9 mouse cellular contexts compared by ENCODE assay signal in genomic region chr7:82173540-82173939, GRCm38 (mm10). TPM values are rescaled to one million over a fixed set of nuclear protein-coding genes. Genes with fewer than 3 reads are reported as not detected.
DNase-seq lines count a peak whose midpoint lies in the region; ATAC-seq and TF ChIP-seq lines count a peak whose summit lies in the region.
"Had no signal": no experiment of that assay in that cellular context is flagged by ENCODE, and none has a peak within 500 bp of the region (broad histone marks: within the 10 kb centered on the region; RNA-seq: fewer than 3 reads in every experiment).

TSS of gene Sh3gl3 (plus strand) at chr7:82173840.

- no peak for TF ChIP-seq CTCF in E14TG2a.4 (conservative IDR thresholded peaks at IDR 0.05; ENCODE audit: low read length)

- H3K4me1 ChIP-seq in heart, embryonic 11.5 days (ENCODE audit: control insufficient read depth, insufficient read depth, low read length) = 0 out of 2 replicates have a peak, but pooled peaks cover 2% of the 10 kb centered on the region
- peaks cover 15% of the 10 kb centered on the region for H3K4me1 ChIP-seq in E14TG2a.4 (replicated peaks; ENCODE audit: low read depth, low read length)
- peaks cover 14% of the 10 kb centered on the region for H3K4me1 ChIP-seq in hindbrain, embryonic 10.5 days (replicated peaks)
- peaks cover 16% of the 10 kb centered on the region; the same call in 1 of the 2 replicates for H3K4me1 ChIP-seq in limb, embryonic 15.5 days

- no peak within 1 kb of the TSS for H3K27ac ChIP-seq in heart, embryonic 11.5 days (ENCODE audit: low read depth, low read length)
- H3K27ac ChIP-seq in hindbrain, embryonic 10.5 days = peak within 1 kb of the TSS; percentile 81
- no peak within 1 kb of the TSS for H3K27ac ChIP-seq in limb, embryonic 15.5 days

- peak within 1 kb of the TSS; percentile 96 for H3K4me2 ChIP-seq in heart, embryonic 11.5 days
- H3K4me2 ChIP-seq in limb, embryonic 15.5 days = peak within 1 kb of the TSS; percentile 95

- peak within 1 kb of the TSS; percentile 79 for H3K4me3 ChIP-seq in heart, embryonic 11.5 days (ENCODE audit: low read depth, low read length)
- H3K4me3 ChIP-seq in E14TG2a.4 (replicated peaks; ENCODE audit: low read length) = peak within 1 kb of the TSS; percentile 91
- H3K4me3 ChIP-seq in hindbrain, embryonic 10.5 days = peak within 1 kb of the TSS; percentile 81
- peak within 1 kb of the TSS; percentile 76 for H3K4me3 ChIP-seq in limb, embryonic 15.5 days

- DNase-seq in heart, adult 8-10 months (ENCODE audit: low spot score) = no peak
- no peak for DNase-seq in hindbrain, embryonic 10.5 days (ENCODE audit: low spot score)
- DNase-seq in embryo, embryonic 10 days (ENCODE audit: low spot score) = no peak
- no peak for DNase-seq in kidney, postnatal 25 days
- no peak for DNase-seq in frontal cortex, postnatal 10 days (ENCODE audit: low spot score in 2 of 2)
- DNase-seq: cerebellum, adult 11 months had no signal

- peak within 1 kb of the TSS; percentile 63; the same call in 1 of the 2 replicates for H3K9ac ChIP-seq in heart, embryonic 11.5 days (ENCODE audit: low read depth, low read length)
- H3K9ac ChIP-seq in limb, embryonic 15.5 days = peak within 1 kb of the TSS; percentile 54

- H3K9me3 ChIP-seq in heart, embryonic 11.5 days (replicated peaks; ENCODE audit: control insufficient read depth, low read length) = no peaks in the 10 kb centered on the region
- peaks cover 9% of the 10 kb centered on the region for H3K9me3 ChIP-seq in E14TG2a.4 (ENCODE audit: low read length)
- H3K9me3 ChIP-seq in hindbrain, embryonic 10.5 days = peaks cover 6% of the 10 kb centered on the region; the same call in 1 of the 2 replicates
- H3K9me3 ChIP-seq in limb, embryonic 15.5 days = no peaks in the 10 kb centered on the region

- no peak for ATAC-seq in heart, embryonic 11.5 days (replicated peaks; ENCODE audit: insufficient number of reproducible peaks, low FRiP score, low TSS enrichment)
- ATAC-seq in limb, embryonic 15.5 days (ENCODE audit: insufficient number of reproducible peaks, low FRiP score, low TSS enrichment, low read depth) = no peak

- 66% methylated on average over 3 of the region's 3 CpGs for WGBS in heart, embryonic 11.5 days (ENCODE audit: insufficient replicate concordance)
- 90% methylated on average over 3 of the region's 3 CpGs for WGBS in hindbrain, embryonic 10.5 days
- 84% methylated on average over 3 of the region's 3 CpGs for WGBS in limb, embryonic 15.5 days

- H3K27me3 ChIP-seq in heart, embryonic 11.5 days (ENCODE audit: control insufficient read depth, insufficient read depth, low read length) = peaks cover 2% of the 10 kb centered on the region; the same call in 1 of the 2 replicates
- peaks cover 19% of the 10 kb centered on the region for H3K27me3 ChIP-seq in E14TG2a.4 (ENCODE audit: insufficient read depth, low read length)
- peaks cover 29% of the 10 kb centered on the region for H3K27me3 ChIP-seq in hindbrain, embryonic 10.5 days (ENCODE audit: insufficient read depth, poor library complexity, severe bottlenecking)
- H3K27me3 ChIP-seq in limb, embryonic 15.5 days = 0 out of 2 replicates have a peak, but pooled peaks cover 3% of the 10 kb centered on the region

- no peaks in the 10 kb centered on the region for H3K36me3 ChIP-seq in heart, embryonic 11.5 days (ENCODE audit: control insufficient read depth, insufficient read depth, low read length)
- H3K36me3 ChIP-seq in E14TG2a.4 (ENCODE audit: insufficient read depth, low read length) = no peaks in the 10 kb centered on the region
- no peaks in the 10 kb centered on the region for H3K36me3 ChIP-seq in hindbrain, embryonic 10.5 days
- no peaks in the 10 kb centered on the region for H3K36me3 ChIP-seq in limb, embryonic 15.5 days

RNA-seq across cellular contexts. Expression of gene Sh3gl3, which starts in this region (rescaled TPM):
- 5.8 and 6.6 TPM in 2 replicates for polyA plus RNA-seq in heart, embryonic 11.5 days (2014; fragmentation: Nextera tagmentation; extraction: Ambion mirVana)
- total RNA-seq in heart, adult 8-10 months (2022) = under 1 TPM; 0.32 to 0.73 (median 0.44) TPM
- polyA plus RNA-seq in hindbrain, embryonic 10.5 days (2016; fragmentation: Nextera tagmentation; extraction: Ambion mirVana) = 6.3 and 10.7 TPM in 2 replicates
- 9.2 and 10.4 TPM in 2 replicates for polyA plus RNA-seq in limb, embryonic 15.5 days (2015; fragmentation: Nextera tagmentation; extraction: Ambion mirVana)
